ENCODE assay signal across 13 mouse cellular contexts in genomic region chr7:67479168-67479567, GRCm38 (mm10).
DNase-seq lines count a peak whose midpoint lies in the region; ATAC-seq lines count a peak whose summit lies in the region.
"Had no signal": no experiment of that assay in that cellular context is flagged by ENCODE, and none has a peak within 500 bp of the region (broad histone marks: within the 10 kb centered on the region; RNA-seq: fewer than 3 reads in every experiment).

No protein-coding gene starts in this region.

- peak overlapping the region; percentile 38; the same call in 1 of the 2 replicates for H3K9ac ChIP-seq in heart, embryonic 16.5 days (ENCODE audit: low read length)
- 0 out of 2 replicates have a peak overlapping the region, but pooled peaks have one; percentile 26 for H3K9ac ChIP-seq in neural tube, embryonic 12.5 days
- H3K9ac ChIP-seq in intestine, embryonic 16.5 days (ENCODE audit: low read depth, low read length): no peak overlapping the region
- H3K9ac ChIP-seq: lung, embryonic 14.5 days had no signal

- ATAC-seq in heart, embryonic 16.5 days (replicated peaks; ENCODE audit: extremely low read depth, insufficient read depth, low FRiP score): no peak
- no peak for ATAC-seq in neural tube, embryonic 12.5 days (ENCODE audit: low FRiP score, low read depth)
- peak; percentile 59 for ATAC-seq in intestine, embryonic 16.5 days

- no peak overlapping the region for H3K4me3 ChIP-seq in heart, embryonic 16.5 days (ENCODE audit: low read length)
- no peak overlapping the region for H3K4me3 ChIP-seq in neural tube, embryonic 12.5 days
- no peak overlapping the region for H3K4me3 ChIP-seq in intestine, embryonic 16.5 days (ENCODE audit: low read length)

- no peaks in the 10 kb centered on the region for H3K9me3 ChIP-seq in heart, embryonic 16.5 days (replicated peaks; ENCODE audit: control insufficient read depth, low read length)
- H3K9me3 ChIP-seq in neural tube, embryonic 12.5 days: no peaks in the 10 kb centered on the region
- H3K9me3 ChIP-seq in intestine, embryonic 16.5 days (ENCODE audit: control insufficient read depth, low read length): no peaks in the 10 kb centered on the region

- DNase-seq in heart, adult 11 months: no peak
- DNase-seq in neural tube, embryonic 10.5 days (ENCODE audit: extremely low spot score, low spot score): no peak
- no peak for DNase-seq in gastrocnemius, adult 8-10 months (ENCODE audit: low spot score in 2 of 2)
- no peak for DNase-seq in testis, postnatal 10 days (ENCODE audit: low spot score)
- DNase-seq: cerebellum, adult 18-20 months; kidney, adult 11 months; left cerebral cortex, postnatal 4 days; lung, embryonic 14.5 days; spleen, adult 18-20 months had no signal

- H3K4me2 ChIP-seq in heart, embryonic 16.5 days (ENCODE audit: low read depth, low read length): no peak overlapping the region
- H3K4me2 ChIP-seq in neural tube, embryonic 12.5 days (replicated peaks): no peak overlapping the region
- H3K4me2 ChIP-seq in intestine, embryonic 16.5 days (ENCODE audit: low read depth, low read length): no peak overlapping the region
- H3K4me2 ChIP-seq: heart, embryonic 11.5 days; lung, embryonic 14.5 days had no signal

- WGBS in heart, embryonic 16.5 days: 75% methylated on average over 5 of the region's 5 CpGs
- 68% methylated on average over 5 of the region's 5 CpGs for WGBS in neural tube, embryonic 12.5 days
- 71% methylated on average over 5 of the region's 5 CpGs for WGBS in intestine, embryonic 16.5 days

- peaks cover 28% of the 10 kb centered on the region for H3K4me1 ChIP-seq in heart, embryonic 16.5 days (ENCODE audit: control insufficient read depth, insufficient read depth, low read length)
- H3K4me1 ChIP-seq in neural tube, embryonic 12.5 days: peaks cover 27% of the 10 kb centered on the region
- peaks cover 9% of the 10 kb centered on the region for H3K4me1 ChIP-seq in intestine, embryonic 16.5 days (ENCODE audit: control insufficient read depth, insufficient read depth, low read length)

- no peaks in the 10 kb centered on the region for H3K36me3 ChIP-seq in heart, embryonic 16.5 days (ENCODE audit: control insufficient read depth, insufficient read depth)
- no peaks in the 10 kb centered on the region for H3K36me3 ChIP-seq in neural tube, embryonic 12.5 days
- no peaks in the 10 kb centered on the region for H3K36me3 ChIP-seq in intestine, embryonic 16.5 days (ENCODE audit: control insufficient read depth, insufficient read depth, low read length)

- H3K27me3 ChIP-seq in heart, embryonic 16.5 days (ENCODE audit: control insufficient read depth, insufficient read depth, low read length): no peaks in the 10 kb centered on the region
- H3K27me3 ChIP-seq in neural tube, embryonic 12.5 days (replicated peaks): no peaks in the 10 kb centered on the region
- H3K27me3 ChIP-seq in intestine, embryonic 16.5 days (replicated peaks; ENCODE audit: control insufficient read depth, insufficient read depth, low read length): no peaks in the 10 kb centered on the region

- peak overlapping the region; percentile 25; the same call in 1 of the 2 replicates for H3K27ac ChIP-seq in heart, embryonic 16.5 days (ENCODE audit: low read length)
- no peak overlapping the region for H3K27ac ChIP-seq in neural tube, embryonic 12.5 days
- no peak overlapping the region for H3K27ac ChIP-seq in intestine, embryonic 16.5 days (ENCODE audit: low read length)
